Mouse (Mus musculus) fat pad, adult 2 months (tissue): ENCODE results near the gene Cnnm4.

Source experiments
- DNase-seq: peaks from one replicate; pipeline ENCODE4 v3.0.0-alpha.2; 2011; ENCODE audit warnings: low read depth, low spot score; ENCODE audit errors: extremely low read depth

Cnnm4 gene

GRCm38 (mm10) chr1:36471181-36472105, at the start of gene Cnnm4:
TSS of gene Cnnm4 (plus strand) at chr1:36471620.
- DNase-seq, result no peak

DNA sequence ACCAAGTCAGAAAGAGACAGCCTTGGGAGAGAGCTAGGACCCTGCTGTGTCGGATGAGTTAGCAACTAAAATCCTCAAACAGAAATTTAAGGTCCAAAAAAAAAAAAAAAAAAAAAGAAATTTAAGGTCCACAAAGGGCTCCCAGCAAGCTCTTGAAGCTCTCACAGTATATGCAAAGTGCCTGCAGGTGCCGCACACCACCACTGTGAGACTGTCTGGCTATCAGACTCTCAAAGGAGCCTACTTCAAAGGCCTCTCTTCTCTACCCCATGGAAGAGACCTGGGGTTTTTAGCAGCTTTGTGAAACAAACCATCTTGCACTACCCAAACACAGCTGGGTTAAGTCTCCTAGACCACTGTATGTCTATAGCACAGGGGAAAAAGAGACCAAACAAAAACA, 41.9 kb upstream of the Cnnm4 start:
- no peak for DNase-seq

DNA sequence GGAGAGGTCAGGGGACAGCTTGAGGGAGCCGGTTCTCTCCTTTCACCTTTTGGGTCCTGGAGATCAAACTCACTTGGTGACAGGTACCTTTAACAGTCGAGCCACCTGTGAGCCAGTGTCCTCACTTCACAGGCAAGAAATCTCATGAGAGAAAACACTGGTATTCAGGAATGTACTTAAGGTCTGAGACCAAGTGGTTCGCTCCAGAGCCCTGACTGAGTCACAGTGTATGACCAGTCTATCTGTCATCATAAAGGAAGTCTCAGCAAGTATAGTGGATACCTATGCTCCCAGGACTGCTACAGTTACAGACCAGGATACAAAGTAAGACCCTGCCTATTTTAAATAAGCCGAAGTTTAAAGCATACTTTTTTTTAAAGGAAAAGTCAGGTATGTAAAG, 38.4 kb upstream of the Cnnm4 start:
- no peak for DNase-seq

- no peak for DNase-seq
Measured at GRCm38 (mm10) chr1:36433616-36434015, 37.8 kb upstream of the Cnnm4 start.

DNA sequence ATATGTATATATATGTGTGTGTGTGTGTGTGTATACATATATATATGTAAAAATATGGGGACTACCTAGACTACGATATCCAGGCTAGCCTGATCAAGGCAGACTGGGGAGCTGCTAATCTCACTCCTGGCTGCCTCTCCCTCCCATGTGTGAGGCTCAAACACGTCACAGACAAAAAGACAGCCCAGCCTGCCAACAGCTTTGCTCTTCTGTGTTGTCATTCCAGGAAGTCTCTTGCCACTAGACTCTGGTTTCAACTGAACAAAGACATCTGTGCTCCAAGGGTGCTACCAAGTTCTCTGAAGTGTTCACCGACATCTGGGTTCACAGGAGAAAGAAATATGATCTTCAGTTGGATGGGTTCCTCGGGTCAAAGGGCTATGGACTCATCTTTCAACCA, 36.3 kb upstream of the Cnnm4 start:
- no peak for DNase-seq

- DNase-seq, result no peak
Measured at GRCm38 (mm10) chr1:36436515-36436914, 34.9 kb upstream of the Cnnm4 start.

- DNase-seq, result no peak
Measured at GRCm38 (mm10) chr1:36437223-36437622, 34.2 kb upstream of the Cnnm4 start.

DNA sequence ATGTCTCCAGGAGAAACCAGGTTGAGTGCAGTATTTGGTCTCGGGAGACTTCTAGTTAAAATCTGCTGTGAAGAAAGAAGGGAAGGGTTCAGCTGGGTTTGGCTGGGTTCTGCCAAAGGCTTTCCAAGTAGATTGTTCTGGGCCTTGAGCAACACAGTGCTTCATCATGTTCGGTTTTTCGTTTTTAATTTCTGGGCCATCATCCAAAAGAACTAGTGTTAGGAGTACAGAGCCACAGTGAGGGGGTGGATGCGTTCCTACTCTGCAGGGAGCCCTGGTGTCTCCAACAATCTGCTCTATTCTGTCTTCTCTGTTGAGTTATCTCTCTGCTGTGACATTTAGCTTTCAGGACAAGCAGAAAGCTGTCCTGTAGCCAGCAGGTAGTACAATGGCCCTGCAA, 30.3 kb upstream of the Cnnm4 start:
- DNase-seq, result peak; percentile 85

- peak; percentile 56 for DNase-seq
Measured at GRCm38 (mm10) chr1:36444471-36445464, 26.7 kb upstream of the Cnnm4 start, which contains the start of gene Lman2l. TSS of gene Lman2l (minus strand) at chr1:36445271.

DNA sequence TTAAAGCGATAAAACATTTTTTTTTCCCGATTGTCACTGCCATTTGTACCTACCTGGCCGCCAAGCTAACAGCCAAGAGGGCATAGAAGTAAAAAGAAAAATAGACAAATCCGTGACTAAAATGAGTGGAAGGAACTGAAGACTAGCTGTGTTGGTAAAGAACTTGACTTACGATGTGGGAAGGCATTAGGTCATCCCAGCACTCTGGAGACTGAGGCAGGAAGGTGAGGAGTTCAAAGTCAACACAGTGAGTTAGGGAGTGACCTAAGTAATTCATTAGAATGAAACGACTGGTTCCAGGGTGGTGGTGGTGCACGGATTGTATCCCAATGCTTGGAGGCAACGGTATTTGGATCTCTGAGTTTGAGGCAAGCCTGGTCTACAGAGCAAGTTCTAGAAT, 25.9 kb upstream of the Cnnm4 start:
- no peak for DNase-seq

GRCm38 (mm10) chr1:36446106-36446824, 25.2 kb upstream of the Cnnm4 start:
- DNase-seq, result no peak

DNA sequence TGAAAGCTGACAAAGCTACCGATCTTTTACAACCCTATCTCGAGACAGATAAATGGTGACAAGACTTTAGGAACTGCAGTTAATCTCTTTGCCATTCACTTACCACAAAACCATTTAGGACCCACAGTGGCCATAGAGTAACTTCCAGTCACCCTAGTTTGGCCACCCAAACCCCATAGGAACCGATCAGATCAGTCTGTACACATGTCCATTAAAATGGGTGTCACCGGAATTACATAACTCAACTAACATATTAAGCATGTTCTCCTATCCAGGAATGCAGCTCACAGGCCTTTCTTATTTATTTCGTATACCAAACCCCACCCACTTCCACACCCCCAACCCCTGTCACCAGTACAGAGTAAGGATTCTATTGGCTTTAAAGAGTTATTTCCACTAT, 24.6 kb upstream of the Cnnm4 start:
- no peak for DNase-seq

GRCm38 (mm10) chr1:36454055-36454815, 17.2 kb upstream of the Cnnm4 start:
- DNase-seq, result no peak

DNA sequence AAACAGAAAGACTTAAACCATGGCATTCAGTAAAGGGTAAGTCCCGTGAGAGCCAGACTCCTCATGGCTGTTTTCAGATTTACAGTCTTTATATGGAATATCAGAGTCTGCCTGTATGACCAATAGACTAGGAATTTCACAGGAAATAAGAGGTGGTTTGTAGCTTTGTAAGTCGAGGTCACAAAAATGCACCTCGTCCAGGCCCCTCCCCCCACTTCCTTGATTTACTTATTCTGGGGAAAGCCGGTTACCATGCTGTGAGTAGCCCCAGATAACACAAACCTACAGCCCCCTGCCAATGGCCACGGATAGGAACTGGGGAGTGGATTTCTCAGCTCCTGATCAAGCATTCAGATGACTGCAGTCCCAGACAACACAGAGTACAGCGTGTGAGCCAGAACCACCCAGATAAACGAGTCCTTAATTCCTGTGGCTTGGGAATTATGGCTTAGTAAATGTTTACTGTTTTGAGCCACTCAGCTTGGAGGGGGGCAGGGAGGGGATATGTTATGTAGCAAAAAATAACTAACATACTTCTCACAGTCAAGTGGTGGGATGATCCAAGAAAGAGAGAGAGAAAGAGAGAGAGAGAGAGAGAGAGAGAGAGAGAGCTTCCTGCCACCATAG, 13.9 kb upstream of the Cnnm4 start:
- DNase-seq, result no peak

DNA sequence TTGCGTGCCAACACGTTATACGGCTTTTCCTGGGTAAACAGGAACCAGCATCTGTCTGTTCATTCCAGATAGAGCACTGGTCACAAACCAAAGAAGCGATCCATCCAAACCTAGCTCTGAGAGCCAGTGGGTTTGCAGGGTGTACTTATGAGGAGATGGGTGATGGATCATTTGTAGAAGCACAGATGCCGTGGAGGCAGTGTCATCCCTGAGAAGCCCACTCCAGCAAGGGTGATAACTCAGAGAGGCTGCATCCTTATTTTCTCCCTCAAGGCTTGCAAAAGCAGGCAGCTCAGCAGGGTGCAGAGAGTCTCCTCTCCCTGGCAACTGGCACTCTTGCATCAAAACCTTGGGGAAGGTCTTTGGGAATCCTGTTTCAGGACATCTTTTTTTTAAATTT, 13.3 kb upstream of the Cnnm4 start:
- no peak for DNase-seq

DNA sequence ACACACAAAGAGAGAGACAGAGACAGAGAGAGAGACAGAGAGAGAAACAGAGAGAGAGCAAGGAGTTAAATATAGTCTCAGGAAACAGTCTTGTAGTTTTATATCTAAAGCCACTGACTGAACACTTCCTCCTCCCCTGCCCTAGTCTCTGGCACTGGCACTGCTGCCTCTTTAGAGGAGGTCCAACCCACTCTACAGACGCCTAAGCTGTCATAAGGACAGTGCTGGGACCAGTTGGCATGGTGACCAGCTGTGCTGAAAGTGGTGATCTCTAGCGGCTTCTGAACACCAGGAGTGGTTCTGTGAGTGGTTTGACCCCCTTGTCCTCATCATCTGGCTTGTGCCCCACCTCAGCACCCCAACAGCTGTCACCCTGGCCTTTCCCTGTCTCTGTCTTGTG, 9.6 kb upstream of the Cnnm4 start:
- no peak for DNase-seq

DNA sequence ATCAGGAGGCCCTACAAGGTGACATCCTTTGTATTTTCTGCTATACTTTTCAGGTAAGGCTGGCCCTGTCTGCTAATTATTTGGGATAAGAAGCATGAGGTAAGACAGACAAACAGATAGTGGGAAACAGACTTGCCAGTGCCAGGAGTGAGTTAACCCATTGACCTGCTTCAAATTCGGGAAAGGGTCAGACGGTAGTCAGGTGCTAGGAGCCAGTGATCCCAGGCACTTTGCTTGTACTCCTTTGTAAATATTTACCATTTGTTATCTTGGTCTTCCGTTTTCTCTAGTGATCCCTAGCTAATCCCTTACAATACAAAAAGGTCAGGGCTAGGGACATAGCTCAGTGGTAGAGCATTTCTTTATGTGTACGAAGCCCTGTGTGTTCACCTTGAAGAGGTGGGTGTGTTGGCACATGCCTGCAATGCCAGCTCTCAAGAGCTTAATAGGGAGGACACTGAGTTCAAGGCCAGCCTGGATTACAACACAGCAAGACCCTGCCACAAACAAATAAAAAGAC, 5.7 kb upstream of the Cnnm4 start:
- DNase-seq, result no peak

DNA sequence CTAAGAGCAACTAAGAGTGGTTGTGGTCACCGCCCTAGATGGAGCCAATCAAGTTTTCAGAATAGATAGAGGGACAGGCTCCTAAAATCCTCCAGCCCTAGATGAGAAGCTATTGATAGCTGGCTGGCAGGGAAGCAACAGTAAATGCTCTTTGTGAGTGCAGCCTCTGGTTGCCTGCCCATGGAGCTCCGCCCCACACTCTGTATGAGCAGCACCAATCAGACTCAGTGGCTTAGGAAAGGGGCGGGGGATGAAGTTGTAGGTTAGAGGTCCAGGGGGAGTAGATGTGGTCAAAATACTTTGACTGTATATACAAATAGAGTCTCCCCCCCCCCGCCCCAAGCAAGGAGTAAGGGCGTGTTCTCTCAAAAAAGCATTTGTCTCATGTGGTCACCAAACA, 4.0 kb upstream of the Cnnm4 start:
- no peak for DNase-seq

DNA sequence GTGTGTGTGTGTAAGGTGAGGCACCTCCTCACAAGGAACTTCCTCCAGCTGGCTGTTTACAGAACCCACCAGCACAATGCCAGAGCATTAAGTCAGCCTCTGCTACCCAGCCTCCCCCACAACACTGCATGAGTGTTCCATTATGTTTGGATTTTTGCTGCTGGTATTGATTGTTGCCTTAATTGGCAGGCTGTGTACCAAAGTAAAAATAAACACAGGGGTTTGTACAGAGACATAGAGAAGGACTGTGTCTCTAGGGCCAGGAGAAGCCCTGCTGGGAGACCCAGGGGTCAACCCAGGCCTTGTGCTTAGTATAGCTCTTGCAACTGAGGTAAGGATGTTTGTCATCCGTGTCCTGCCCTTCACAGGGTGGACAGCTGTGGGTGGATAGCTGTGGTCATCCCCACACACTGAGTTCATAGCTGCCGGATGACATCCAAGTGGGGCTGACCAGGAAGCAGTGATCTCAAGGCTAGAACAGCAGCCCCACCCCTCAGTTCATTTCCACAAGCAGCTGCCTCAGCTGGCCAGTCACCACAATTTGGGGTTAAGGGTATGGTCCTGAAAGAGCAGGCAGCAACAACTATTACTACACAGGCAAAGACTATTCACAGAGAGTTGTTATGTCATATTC, 1.5 kb upstream of the Cnnm4 start:
- no peak for DNase-seq
